Mouse (Mus musculus) liver, adult 2 months (tissue): ENCODE measurements around the gene Chchd1.
A peak's percentile ranks its signal among the peaks of the same experiment; 100 is the strongest.

Source experiments
- CTCF ChIP-seq: fragments of 200-500 bp; IDR thresholded peaks from 2 replicates; pipeline ENCODE4 v1.5.1; 2011; ENCODE audit warnings: low read depth, low read length, control low read depth
- POLR2A ChIP-seq: fragments of 200-500 bp; IDR thresholded peaks from 2 replicates; pipeline ENCODE4 v1.6.1; 2011; ENCODE audit warnings: low read length, control low read depth; ENCODE audit not compliant: insufficient read depth; ENCODE audit errors: extremely low read depth

DNA sequence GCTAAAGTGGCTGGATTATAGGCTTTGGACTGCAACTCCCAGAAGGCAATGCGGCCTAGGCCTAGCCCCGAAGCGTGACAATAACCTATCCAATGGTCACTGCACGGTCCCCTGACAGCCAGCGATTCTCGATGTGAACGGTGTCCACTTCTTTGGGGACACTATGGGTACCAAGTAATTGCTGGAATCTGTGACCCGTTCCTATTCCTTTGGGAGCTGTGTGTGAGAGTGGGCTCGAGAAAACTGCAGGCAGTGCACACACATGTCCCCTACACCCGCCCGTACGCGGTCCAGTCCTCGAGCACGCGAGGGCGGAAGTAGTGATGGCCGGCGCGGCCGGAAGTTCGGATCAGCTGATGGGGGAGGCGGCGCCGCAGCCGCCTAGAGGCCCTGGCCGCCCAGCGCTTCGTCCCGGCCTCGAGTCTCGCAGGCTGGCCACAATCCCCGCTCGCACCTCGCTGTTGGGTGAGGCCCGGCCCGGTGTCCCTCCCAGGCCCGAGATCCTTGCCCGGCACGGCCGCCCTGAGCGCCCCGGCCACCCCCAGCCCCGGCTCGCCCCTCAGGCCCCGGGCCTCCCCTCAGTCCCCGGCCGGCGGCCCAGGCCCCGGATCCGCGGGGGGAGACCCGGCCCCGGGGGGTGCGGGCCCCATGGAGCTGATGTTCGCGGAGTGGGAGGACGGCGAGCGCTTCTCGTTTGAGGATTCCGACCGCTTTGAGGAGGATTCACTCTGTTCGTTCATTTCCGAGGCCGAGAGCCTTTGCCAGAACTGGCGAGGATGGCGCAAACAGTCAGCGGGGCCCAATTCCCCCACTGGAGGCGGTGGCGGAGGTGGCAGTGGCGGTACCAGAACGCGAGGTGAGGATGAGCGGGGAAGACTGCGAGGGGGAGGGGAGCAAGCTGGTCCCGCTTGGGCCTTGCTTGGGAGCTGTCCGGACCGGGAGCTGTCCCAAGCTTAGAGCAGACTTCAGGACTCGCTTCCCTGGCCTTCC, 4.7 kb downstream of the Chchd1 start, which contains the start of gene Zswim8:
- TF ChIP-seq CTCF (no peak), POLR2A (peak; percentile 60; the same call in 1 of the 2 replicates)
